In the genomic region with DNA sequence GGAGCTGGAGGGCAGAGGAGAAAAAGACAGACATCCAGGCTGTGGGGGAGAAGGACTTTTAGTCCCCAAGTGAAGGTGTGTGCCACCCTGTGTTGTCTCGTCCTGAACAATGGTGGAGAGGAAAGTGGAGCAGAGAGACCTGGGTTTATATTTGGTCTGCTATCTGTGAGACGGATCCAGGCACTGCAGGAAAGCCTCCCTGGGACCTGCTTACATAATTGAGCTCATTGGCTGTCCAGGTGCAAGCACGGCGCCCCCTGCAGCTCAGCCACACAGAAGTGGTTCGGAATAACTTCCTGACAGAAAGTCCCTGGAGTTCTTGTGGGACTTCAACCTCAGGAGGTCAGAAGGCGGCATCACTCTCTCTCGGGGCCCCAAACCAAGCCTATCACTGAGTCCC, we compare ENCODE assay signal across 22 mouse cellular contexts.
A peak's percentile ranks its signal among the peaks of the same experiment; 100 is the strongest.
DNase-seq lines count a peak whose midpoint lies in the region; ATAC-seq and TF ChIP-seq lines count a peak whose summit lies in the region.
"Had no signal": no experiment of that assay in that cellular context is flagged by ENCODE, and none has a peak within 500 bp of the region (broad histone marks: within the 10 kb centered on the region; RNA-seq: fewer than 3 reads in every experiment).

No protein-coding gene starts in this region.

- H3K4me3 ChIP-seq in gastrocnemius, adult 2 months: no peak overlapping the region
- H3K4me3 ChIP-seq in lung, embryonic 14.5 days (ENCODE audit: low read depth, low read length): no peak overlapping the region
- H3K4me3 ChIP-seq in cortical plate, adult 2 months (ENCODE audit: insufficient read depth, low read length): no peak overlapping the region
- H3K4me3 ChIP-seq: erythroblast, embryonic 14.5 days; forebrain, embryonic 15.5 days; heart, embryonic 10.5 days; hindbrain, embryonic 15.5 days; megakaryocyte, embryonic 14.5 days had no signal

- no peak for DNase-seq in gastrocnemius, adult 2 months
- no peak for DNase-seq in gastrocnemius, adult 18-20 months (ENCODE audit: low spot score)
- DNase-seq in lung, embryonic 14.5 days: no peak
- no peak for DNase-seq in lung, postnatal 4 days
- peak; percentile 75 for DNase-seq in cerebellum, adult 11-12 months
- DNase-seq in gastrocnemius, postnatal 25 days: no peak
- DNase-seq in spleen, postnatal 4 days (ENCODE audit: low spot score in 2 of 2): no peak
- DNase-seq: adrenal gland, adult 2 months; gastrocnemius, postnatal 14 days; heart, postnatal 10 days; kidney, adult 18-20 months; liver; lung, postnatal 10 days; thymus, postnatal 14 days had no signal

- 60% methylated on average over 7 of the region's 7 CpGs for WGBS in lung, embryonic 14.5 days

- TF ChIP-seq CTCF in gastrocnemius, adult 2 months (IDR thresholded peaks at IDR 0.05): peak; percentile 13; the same call in 1 of the 2 replicates
- peak; percentile 12; the same call in 1 of the 2 replicates for TF ChIP-seq CTCF in lung, embryonic 14.5 days (IDR thresholded peaks at IDR 0.05; ENCODE audit: low read depth)
- TF ChIP-seq CTCF in cortical plate, adult 2 months (IDR thresholded peaks at IDR 0.05; ENCODE audit: extremely low read depth, insufficient read depth, low read length): peak; percentile 35

- H3K4me2 ChIP-seq in lung, embryonic 14.5 days: no peak overlapping the region
- H3K4me2 ChIP-seq: forebrain, embryonic 15.5 days; hindbrain, embryonic 15.5 days had no signal

- no peak overlapping the region for H3K9ac ChIP-seq in lung, embryonic 14.5 days
- H3K9ac ChIP-seq: forebrain, embryonic 15.5 days; hindbrain, embryonic 15.5 days had no signal

- no peaks in the 10 kb centered on the region for H3K4me1 ChIP-seq in lung, embryonic 14.5 days (ENCODE audit: insufficient read depth)
- no peaks in the 10 kb centered on the region for H3K4me1 ChIP-seq in cortical plate, adult 2 months (ENCODE audit: control insufficient read depth, insufficient read depth, low read length)
- H3K4me1 ChIP-seq: forebrain, embryonic 15.5 days; heart, embryonic 10.5 days; hindbrain, embryonic 15.5 days had no signal

- H3K9me3 ChIP-seq in lung, embryonic 14.5 days (ENCODE audit: low read depth, low read length): 0 out of 2 replicates have a peak, but pooled peaks cover 6% of the 10 kb centered on the region
- H3K9me3 ChIP-seq: forebrain, embryonic 15.5 days; hindbrain, embryonic 15.5 days had no signal

- intact Hi-C loops in gastrocnemius, adult 2 months (cut with DNase I): no loop called here

- no peak for ATAC-seq in lung, embryonic 14.5 days (ENCODE audit: insufficient read depth)
- ATAC-seq: forebrain, embryonic 15.5 days; midbrain, embryonic 16.5 days; Patski had no signal

- TF ChIP-seq POLR2A in cortical plate, adult 2 months (IDR thresholded peaks at IDR 0.05; ENCODE audit: extremely low read depth, insufficient read depth, low read length): no peak

- H3K27me3 ChIP-seq in lung, embryonic 14.5 days (ENCODE audit: insufficient read depth, low read length): no peaks in the 10 kb centered on the region
- H3K27me3 ChIP-seq: forebrain, embryonic 15.5 days; hindbrain, embryonic 15.5 days; megakaryocyte, embryonic 14.5 days; Patski had no signal

- H3K36me3 ChIP-seq in lung, embryonic 14.5 days (ENCODE audit: insufficient read depth): no peaks in the 10 kb centered on the region
- H3K36me3 ChIP-seq: forebrain, embryonic 15.5 days had no signal

- no peak overlapping the region for H3K27ac ChIP-seq in gastrocnemius, adult 2 months
- H3K27ac ChIP-seq in lung, embryonic 14.5 days (ENCODE audit: low read depth): no peak overlapping the region
- H3K27ac ChIP-seq in cortical plate, adult 2 months (ENCODE audit: insufficient read depth, low read length): no peak overlapping the region
- H3K27ac ChIP-seq: forebrain, embryonic 15.5 days; hindbrain, embryonic 15.5 days had no signal
